Mouse (Mus musculus): ENCODE measurements at regions not wholly inside any gene's neighbourhood (a gene's known extent, or its start where the extent isn't known, plus 50 kb on each side); places are given as distances from the start of the nearest gene placed in this dataset.

DNA sequence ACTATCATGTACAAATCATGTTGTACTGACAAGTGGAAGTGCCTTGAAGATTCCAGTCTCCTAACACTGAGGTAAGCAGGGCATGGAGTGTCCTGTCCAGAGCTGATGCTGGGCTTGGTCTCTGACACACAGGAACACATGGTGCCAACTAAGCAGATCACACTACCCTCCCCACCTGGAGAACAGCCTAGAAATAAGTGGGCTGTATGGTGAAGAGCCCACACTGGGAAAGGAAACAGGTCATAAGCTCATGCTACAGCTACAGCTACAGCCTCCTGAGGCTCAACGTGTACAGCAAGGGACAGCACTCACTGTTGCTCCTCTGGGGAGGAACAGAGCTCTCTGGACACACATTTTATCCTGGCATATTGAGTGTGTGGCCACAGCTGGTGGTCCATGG lies 89.8 kb upstream of the Atp1a1 start:
- no peak for DNase-seq (ENCODE audit: low spot score in 2 of 2)

DNA sequence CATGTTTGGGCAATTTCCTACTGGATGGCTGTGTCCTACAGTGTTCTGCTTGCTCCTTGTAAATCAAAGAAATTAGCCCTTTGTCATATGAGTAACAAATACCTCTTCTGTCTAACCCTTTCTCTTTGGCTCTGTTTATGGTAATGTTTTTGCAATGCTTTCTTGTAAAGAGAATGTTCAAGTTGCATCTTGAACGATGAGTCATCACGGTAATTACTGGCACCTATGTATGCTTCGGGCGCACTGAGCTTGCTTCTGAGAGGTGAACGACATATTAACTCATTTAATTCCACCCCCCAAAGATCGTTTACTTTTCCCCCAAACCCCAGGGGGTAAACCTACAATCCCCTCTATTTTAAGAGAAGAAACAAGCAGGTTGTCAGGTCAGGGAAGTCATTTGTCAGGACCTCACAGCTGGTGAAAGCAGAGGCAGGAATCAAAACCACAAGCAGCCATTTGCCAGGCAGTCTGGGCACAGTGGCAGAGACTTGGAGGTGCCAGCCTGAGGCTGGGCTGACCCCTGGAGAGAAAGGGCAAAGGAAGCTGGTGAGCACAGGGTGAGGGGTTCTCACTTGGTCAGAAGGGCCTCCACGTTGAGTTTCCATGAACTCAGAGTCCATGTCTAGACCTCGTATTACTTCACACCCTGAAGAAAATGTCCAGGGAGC lies 87.6 kb upstream of the Atp1a1 start:
- DNase-seq (ENCODE audit: low spot score in 2 of 2), result no peak

DNA sequence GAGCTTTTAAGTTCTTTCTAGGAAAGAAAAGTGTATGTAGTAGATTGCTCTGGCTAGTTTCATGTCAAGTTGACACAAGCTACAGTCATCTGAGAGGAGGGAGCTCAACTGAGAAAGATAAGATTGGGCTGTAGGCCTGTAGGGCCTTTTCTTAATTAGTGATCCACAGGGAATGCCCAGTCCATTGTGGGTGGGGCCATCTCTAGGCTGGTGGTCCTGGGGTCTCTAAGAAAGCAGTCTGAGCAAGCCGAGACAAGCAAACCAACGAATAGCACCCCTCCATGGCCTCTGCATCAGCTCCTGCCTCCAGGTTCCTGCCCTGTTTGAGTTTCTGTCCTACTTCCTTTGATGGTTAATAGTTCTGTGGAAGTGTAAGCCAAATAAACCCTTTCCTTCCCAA lies 86.3 kb upstream of the Atp1a1 start:
- no peak for DNase-seq (ENCODE audit: low spot score in 2 of 2)

DNA sequence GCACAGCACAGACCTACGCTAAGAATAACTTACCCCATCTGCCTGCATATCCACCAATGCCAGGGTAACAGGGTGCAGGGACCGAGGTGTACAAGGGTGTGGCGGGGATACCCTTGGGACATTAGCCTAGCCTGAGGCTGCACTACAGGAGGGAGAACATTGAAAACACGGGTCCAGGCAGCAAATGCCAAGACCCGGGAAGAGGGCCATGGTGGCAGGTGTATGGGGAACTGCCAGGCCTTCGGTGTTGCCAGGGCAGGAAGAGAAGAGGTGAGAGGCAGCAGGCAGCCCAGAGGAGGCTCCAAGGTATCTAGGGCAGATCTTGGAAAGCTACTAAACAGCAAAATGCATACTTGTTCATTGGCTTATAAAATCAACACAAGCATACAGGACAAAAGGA lies 85.7 kb upstream of the Atp1a1 start:
- DNase-seq (ENCODE audit: low spot score in 2 of 2), result peak in 1 of 2 experiments; percentile 30

DNA sequence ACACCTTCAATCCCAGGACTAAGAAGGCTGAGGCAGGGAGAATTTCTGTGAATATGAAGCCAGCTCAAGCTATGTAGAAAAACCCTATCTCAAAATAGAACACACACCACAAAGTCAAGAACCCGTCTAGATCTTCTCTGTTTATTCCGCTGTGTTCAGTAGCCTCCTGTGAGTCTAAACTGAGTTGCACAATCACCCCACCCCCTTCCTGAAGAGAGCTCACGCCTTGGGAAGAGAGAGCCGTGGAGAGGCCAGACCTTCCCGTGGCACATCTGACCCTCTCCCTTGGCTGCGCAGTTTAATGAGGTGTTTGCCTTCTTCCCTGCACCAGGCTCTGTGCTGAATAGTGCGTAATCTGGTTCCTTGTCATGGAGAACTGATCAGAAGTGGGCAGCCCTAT lies 80.7 kb upstream of the Atp1a1 start:
- DNase-seq (ENCODE audit: low spot score in 2 of 2), result no peak

DNA sequence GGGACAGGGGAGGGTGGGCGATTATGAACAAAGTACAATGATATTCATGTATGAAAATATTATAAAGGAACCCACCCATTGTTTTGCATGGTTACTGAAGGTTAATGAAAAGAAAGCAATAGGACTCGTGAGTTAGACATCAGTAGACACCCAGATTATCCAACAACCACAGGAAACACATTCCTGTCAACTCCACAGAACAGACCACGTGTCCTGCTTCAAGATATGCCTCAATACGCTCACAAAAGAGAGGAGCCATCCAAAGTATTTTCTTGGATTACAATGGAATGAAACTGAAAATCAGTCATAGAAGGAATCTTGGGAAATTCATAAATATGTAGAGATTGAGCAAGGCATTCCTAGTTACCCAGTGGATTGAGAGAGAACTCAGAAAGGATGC lies 68.5 kb upstream of the Atp1a1 start:
- no peak for DNase-seq (ENCODE audit: low spot score in 2 of 2)

DNA sequence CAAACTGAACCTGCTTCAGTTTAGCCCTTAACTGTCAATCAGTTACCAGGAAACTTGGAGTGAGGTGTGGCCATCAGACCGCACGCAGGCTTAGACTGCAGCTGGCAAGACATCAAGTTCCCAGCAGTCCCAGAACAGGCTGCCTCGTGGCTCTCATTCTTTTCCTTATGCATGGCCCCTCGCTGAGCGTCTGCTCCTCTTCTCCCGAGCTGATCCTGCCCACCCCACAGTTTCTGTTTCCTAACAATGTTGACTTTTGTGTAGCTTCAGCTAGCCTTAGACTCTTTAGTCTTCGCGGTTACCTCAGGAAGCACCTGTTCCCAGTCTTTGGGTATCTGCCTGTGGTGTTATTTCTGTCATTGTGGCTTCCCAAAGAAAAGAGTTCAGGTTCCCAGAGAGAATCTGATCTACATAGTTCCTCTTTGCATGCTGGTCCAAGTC lies 66.1 kb upstream of the Atp1a1 start:
- DNase-seq (ENCODE audit: low spot score in 2 of 2), result no peak

DNA sequence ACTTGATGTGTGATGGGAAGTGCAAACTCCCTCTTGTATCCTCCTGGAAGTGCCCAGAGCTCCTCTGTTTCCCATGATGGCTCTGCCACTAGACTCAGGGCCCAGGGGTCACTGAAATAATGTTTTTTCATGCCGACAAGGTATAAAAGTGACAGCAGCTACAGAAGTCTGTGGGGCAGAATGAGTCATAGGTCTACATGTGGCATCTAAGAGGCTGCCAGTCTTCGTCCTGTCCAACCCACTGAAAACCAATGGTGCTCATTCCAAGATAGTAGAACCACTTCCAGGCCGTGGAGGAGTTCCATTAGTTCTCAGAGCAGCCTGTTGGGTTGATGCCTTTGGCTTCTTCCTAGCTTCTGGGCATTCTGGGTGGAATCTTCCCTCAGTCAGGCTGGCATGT lies 65.3 kb upstream of the Atp1a1 start:
- DNase-seq (ENCODE audit: low spot score in 2 of 2), result no peak

DNA sequence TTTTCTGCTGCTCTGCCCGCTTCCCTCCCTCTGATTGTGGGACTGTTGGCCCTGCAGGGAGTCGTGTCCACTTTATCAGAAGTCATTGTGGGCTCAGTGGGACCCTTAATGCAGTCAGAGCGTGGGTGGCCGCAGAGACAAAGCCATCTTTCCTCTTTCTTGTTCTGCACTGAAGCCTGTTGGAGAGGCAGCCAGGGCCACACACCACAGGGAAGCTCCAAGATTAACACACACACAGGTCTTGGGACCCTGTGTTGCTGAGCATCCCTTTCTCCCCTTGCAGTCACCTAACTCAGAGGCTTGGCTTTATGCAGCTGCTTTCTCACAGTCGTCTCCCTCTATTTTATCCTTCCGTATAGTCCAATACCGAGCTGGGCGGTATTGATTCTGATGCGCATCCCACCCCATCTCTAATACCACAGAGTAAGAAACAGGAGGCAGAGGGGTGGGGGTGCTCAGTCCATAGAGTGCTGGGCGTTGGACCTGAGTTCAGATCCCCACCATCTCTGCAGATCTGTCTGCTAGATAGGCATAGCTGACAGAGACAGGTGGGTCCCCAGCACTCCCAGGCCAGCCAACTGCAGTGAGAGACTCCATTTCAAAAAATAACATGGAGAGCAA lies 63.4 kb upstream of the Atp1a1 start:
- DNase-seq (ENCODE audit: low spot score in 2 of 2), result no peak

DNA sequence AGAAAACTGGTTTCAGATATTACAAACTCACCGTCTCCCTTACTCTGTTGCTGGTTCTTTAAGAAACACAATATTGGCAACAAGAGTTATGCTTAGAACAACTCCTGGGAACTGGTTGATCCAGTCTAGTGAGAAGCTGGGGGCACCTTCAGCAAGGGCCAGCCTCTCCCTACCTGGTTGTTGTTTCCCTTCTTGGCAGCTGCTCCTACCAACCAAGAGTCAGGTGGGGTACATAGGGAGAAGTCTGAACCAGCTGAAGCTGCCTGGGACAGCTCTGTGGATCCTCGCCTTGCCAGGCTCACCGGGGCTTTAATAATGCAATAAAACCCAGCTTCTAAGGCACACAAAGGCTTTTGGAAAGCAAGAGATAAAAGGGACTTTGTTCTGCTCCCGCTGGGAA lies 62.7 kb upstream of the Atp1a1 start:
- DNase-seq (ENCODE audit: low spot score in 2 of 2), result no peak

DNA sequence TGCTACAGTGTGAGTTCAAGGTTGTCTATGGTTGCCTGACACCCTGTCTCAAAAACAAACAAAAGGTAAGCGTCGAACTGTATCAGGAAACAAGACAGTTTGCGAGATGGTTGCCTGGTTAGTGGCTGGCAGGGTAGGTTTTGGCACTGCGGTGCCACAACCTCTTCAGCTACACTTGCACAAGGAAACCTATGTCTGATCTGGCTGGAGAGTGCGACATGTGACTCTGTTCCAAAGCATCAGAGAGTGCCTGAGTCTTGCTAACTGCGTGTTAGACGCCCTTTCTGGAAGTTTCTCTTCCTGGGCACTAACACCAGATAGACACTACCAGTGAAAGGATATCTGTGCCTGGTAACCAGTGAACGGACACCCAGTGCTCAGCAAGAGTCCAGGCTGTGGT lies 62.1 kb upstream of the Atp1a1 start:
- DNase-seq (ENCODE audit: low spot score in 2 of 2), result no peak

DNA sequence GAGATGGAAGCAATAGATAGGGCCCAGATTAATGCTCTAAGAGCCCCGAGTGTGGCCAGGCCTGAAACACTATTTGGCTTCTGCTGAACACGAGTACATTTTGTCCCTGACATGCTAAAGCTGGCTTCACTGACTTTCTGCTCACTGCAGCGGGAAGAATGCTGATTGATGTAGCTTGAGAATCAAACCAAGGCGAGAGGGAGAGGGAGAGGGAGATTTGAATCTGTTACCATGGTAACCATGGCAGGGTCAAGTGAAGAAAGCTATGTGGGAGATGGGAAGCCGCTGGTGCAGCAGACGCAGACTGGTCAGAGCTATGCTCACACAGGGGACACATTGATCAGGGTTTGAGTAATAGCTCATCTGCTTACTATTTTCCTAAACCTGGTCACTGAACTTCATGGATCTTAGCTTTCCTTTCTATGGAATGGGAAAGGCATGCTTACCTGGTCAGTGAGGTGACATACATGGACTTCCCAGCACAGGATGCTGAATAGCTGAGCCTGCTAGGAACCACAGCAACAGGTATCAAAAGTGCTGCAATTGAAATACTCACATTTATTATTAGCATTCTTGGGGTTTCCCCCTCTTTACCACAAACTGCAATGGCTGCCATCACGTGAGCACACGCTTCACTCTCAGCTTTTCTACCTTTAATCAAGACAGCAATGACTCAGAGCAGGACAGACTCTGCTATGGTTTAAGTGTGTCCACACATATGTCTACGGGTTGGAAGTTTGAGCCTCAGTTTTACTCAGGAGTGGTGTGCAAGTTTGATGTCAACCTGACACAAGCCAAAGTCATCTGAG lies 56.9 kb upstream of the Atp1a1 start:
- DNase-seq (ENCODE audit: low spot score in 2 of 2), result peak in 1 of 2 experiments; percentile 20

DNA sequence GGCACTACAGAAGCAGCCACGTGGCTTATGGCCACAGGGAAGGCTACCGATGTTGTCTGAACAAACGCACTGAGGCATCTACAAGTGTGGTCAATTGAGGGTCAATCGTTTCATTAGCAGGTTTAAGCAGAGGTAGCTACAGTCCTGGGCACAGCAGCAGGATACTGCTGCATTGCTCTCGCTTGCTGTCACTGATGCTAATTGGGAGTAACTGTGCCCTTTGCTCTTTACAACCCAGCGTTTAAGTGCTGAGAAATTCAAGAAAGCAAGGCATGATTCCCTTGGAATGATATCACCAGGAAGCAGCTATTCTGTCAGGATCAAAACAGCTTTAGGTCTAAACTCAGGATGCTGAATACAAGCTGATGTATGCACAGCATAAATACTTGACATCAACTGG lies 56.2 kb upstream of the Atp1a1 start:
- DNase-seq (ENCODE audit: low spot score in 2 of 2), result no peak

DNA sequence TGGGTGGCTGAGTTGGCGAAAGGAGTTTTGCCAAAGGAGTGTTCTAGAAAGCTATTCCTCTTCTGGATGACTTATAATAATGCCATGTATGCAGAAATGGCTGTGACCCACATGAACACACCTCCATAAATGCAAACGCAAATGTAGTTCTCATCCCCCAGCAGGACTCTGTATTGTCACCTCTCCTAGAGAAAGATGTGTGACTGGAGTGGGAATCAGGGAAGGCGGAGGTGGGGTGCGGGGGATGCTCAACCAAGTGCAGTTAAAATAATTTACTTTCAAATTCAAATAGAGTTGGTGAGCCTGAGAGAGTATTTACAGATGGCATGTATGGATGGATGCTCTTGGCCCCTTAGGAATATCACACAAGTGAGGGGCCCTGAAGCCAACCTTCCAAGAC lies 55.7 kb upstream of the Atp1a1 start:
- DNase-seq (ENCODE audit: low spot score in 2 of 2), result no peak

DNA sequence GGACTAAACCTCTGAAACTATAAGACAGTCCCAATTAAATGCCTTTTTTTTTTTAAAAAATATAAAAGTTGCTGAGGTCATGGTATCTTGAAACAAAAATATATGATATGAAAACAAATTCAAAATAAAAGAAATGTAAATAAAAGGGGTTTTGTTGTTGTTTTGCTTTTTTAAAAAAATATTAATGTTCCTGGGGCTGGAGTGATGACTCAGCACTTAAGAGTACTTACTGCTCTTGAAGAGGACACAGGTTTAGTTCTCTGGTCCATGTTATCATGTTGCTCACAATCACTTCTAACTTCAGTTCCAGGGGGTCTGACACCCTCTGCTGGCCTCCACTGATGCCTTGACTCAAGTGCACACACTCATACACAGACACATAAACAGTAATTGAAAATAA lies 53.5 kb upstream of the Atp1a1 start:
- DNase-seq (ENCODE audit: low spot score in 2 of 2), result no peak

DNA sequence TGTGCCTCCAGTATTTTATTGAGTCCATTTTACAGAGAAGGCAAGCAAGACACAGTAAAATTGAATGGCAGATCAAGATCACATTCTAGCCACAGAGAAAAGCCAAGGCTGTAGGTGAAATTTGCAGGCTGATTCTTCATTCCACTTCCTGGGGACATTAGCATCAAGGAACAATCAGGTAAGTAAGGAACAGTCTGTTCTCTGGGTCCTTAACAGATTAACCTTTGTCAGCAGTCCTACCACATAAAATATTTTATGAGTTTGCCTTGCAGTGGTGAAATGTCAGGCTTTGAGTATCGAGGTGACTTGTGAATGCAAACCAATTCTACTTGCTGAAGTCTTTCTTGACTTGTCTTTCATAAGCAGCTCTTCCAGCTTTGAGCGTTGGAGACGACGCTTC lies 50.2 kb upstream of the Atp1a1 start:
- DNase-seq (ENCODE audit: low spot score in 2 of 2), result no peak

Measured in layer of hippocampus, adult 18-20 months (tissue).